Mouse (Mus musculus): Measurements from ENCODE around the gene Cactin. TPM values are rescaled to one million over a fixed set of nuclear protein-coding genes. Genes with fewer than 3 reads are reported as not detected.
A peak's percentile ranks its signal among the peaks of the same experiment; 100 is the strongest.

Gene Cactin
- polyA plus RNA-seq, 1 experiment from 2014 or later: 29.6 TPM

DNA sequence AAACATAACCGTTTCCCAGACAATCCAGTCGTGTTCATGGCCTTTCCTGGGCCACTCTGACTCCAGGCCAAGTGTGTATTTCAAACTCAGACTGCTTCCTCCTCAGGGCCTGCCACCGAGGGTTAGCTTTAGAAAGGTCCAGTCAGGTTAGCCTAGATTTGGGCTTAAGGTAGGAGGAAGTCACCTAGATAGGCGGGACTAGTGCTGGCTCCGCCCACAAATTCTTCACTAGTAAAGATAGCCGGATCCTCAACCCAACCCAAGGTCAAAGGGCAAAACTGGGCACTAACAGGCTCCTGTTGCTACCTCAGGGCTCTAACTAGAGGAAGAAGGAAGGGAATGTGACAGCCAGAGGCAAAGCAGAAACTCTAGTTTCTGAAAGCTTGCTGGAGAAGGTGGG lies 34.3 kb upstream of the Cactin start:
- no peak overlapping the region for H3K4me2 ChIP-seq (replicated peaks; ENCODE audit: low read depth, low read length)
- H3K36me3 ChIP-seq (ENCODE audit: control insufficient read depth, insufficient read depth, low read length): no peaks in the 10 kb centered on the region
- peaks cover 39% of the 10 kb centered on the region for H3K27me3 ChIP-seq (ENCODE audit: control insufficient read depth, insufficient read depth, low read length)
- H3K27ac ChIP-seq (ENCODE audit: low read depth, low read length): no peak overlapping the region
- ATAC-seq (ENCODE audit: low FRiP score, low TSS enrichment): no peak
- no peak overlapping the region for H3K9ac ChIP-seq (ENCODE audit: low read depth, low read length)
- no peaks in the 10 kb centered on the region for H3K9me3 ChIP-seq (ENCODE audit: control insufficient read depth, low read length)
- 38% methylated on average over 6 of the region's 6 CpGs for WGBS
- H3K4me1 ChIP-seq (ENCODE audit: control insufficient read depth, insufficient read depth, low read length): peaks cover 16% of the 10 kb centered on the region; the same call in 1 of the 2 replicates
- no peak overlapping the region; the same call in 1 of the 2 replicates for H3K4me3 ChIP-seq (ENCODE audit: low read length)

DNA sequence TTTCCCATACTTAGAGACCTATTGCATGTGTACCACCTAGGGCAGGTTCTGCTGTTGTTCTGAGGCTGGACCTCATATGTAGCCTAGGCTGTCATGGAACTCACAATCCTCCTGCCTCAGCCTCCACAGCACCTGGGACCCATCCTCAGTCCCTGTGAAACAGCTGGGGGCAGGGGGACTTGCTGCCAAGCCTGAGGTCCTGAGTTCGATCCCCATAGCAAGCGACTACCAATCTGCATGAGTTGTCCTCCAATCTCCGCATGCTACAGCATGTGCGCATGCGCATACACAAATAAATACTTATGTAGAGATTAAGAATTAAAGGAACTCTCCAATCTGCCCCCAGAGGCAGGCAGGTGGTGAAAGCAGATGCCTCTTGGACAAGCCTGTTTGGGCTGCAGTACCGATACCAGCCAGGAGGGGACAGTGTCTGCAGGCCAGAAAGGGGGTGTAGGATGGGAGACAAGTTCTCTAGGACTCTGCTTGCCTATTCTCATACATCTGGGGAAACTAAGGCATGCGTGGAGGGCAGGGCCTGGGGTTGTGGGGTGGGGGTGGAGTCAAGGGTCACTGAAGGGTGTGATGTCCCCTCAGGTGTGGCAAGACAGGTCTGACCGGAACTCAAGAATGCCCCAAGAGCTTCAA lies 33.3 kb upstream of the Cactin start:
- peak overlapping the region; percentile 17; the same call in 1 of the 2 replicates for H3K4me2 ChIP-seq (replicated peaks; ENCODE audit: low read depth, low read length)
- no peak for ATAC-seq (ENCODE audit: low FRiP score, low TSS enrichment)
- H3K27ac ChIP-seq (ENCODE audit: low read depth, low read length): no peak overlapping the region
- H3K4me3 ChIP-seq (ENCODE audit: low read length): no peak overlapping the region
- H3K27me3 ChIP-seq (ENCODE audit: control insufficient read depth, insufficient read depth, low read length): peaks cover 39% of the 10 kb centered on the region
- no peak overlapping the region for H3K9ac ChIP-seq (ENCODE audit: low read depth, low read length)
- no peaks in the 10 kb centered on the region for H3K9me3 ChIP-seq (ENCODE audit: control insufficient read depth, low read length)
- peaks cover 16% of the 10 kb centered on the region; the same call in 1 of the 2 replicates for H3K4me1 ChIP-seq (ENCODE audit: control insufficient read depth, insufficient read depth, low read length)
- H3K36me3 ChIP-seq (ENCODE audit: control insufficient read depth, insufficient read depth, low read length): no peaks in the 10 kb centered on the region
- WGBS: 63% methylated on average over 8 of the region's 8 CpGs

DNA sequence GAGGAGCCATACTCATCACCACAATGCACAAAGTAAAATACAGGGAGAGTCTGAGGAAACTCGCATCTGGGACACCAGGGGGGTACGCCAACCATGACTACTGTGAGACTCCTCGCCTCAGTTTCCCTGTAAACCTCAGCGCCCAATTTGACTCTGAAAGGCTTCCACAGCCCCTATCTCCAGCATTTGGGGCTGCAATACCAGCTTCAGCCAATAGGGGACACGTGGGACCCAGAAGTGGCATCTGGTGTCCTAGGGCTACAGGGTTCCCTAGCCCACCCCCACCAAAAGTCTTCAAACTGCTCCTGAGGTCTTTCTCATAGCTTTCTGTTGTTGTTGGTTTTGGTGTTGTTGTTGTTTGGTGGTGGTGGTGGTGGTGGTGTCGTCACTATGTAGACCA lies 32.3 kb upstream of the Cactin start:
- H3K36me3 ChIP-seq (ENCODE audit: control insufficient read depth, insufficient read depth, low read length): no peaks in the 10 kb centered on the region
- H3K4me3 ChIP-seq (ENCODE audit: low read length): no peak overlapping the region
- peaks cover 19% of the 10 kb centered on the region for H3K4me1 ChIP-seq (ENCODE audit: control insufficient read depth, insufficient read depth, low read length)
- H3K9me3 ChIP-seq (ENCODE audit: control insufficient read depth, low read length): no peaks in the 10 kb centered on the region
- 44% methylated on average over 6 of the region's 6 CpGs for WGBS
- no peak overlapping the region for H3K4me2 ChIP-seq (replicated peaks; ENCODE audit: low read depth, low read length)
- no peak overlapping the region for H3K9ac ChIP-seq (ENCODE audit: low read depth, low read length)
- ATAC-seq (ENCODE audit: low FRiP score, low TSS enrichment): no peak
- H3K27me3 ChIP-seq (ENCODE audit: control insufficient read depth, insufficient read depth, low read length): peaks cover 35% of the 10 kb centered on the region
- no peak overlapping the region for H3K27ac ChIP-seq (ENCODE audit: low read depth, low read length)

DNA sequence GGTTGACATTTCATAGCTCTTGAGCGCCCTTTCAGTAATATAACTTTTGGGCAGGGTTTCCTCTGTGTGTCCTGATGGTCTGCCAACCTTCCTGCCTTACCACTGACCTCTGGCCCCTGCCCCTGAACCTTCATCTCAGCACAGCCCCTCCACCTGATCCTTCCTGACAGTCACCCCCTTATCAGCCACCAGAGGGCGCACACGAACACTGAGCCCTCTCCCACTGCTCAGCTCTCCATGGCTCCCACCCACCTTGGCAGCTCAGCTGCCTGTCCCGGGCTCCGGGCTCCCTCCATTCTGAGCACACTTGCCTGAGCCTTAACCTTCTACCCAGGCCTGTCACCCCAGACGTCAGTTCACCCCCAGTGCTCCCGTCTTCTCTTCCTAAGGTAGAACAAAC lies 31.6 kb upstream of the Cactin start:
- no peak for ATAC-seq (ENCODE audit: low FRiP score, low TSS enrichment)
- H3K27ac ChIP-seq (ENCODE audit: low read depth, low read length): no peak overlapping the region
- peaks cover 28% of the 10 kb centered on the region for H3K27me3 ChIP-seq (ENCODE audit: control insufficient read depth, insufficient read depth, low read length)

DNA sequence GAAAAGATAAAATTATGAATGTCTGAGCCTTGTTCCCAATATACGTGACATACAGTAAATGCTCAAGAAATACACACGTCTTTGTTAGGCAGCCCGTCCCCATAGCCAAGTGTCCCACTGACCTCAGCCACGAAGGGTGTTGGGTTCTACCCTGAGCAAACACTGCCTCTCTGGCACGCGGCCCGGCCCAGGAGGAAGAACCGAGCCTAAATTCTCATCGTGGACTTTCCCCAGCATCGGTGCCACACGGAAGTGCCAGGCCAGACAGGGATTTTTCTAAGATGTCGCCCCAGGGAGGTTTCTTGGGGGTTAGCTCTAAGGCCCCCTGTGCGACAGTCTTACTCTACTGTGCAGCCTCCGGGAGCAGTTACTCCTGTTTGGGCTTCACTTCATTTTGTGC lies 31.1 kb upstream of the Cactin start:
- no peak overlapping the region for H3K4me3 ChIP-seq (ENCODE audit: low read length)
- H3K27ac ChIP-seq (ENCODE audit: low read depth, low read length): no peak overlapping the region
- no peak overlapping the region for H3K4me2 ChIP-seq (replicated peaks; ENCODE audit: low read depth, low read length)
- no peak for ATAC-seq (ENCODE audit: low FRiP score, low TSS enrichment)
- H3K27me3 ChIP-seq (ENCODE audit: control insufficient read depth, insufficient read depth, low read length): peaks cover 23% of the 10 kb centered on the region
- WGBS: 64% methylated on average over 14 of the region's 14 CpGs
- peaks cover 28% of the 10 kb centered on the region for H3K4me1 ChIP-seq (ENCODE audit: control insufficient read depth, insufficient read depth, low read length)
- H3K36me3 ChIP-seq (ENCODE audit: control insufficient read depth, insufficient read depth, low read length): no peaks in the 10 kb centered on the region
- no peak overlapping the region for H3K9ac ChIP-seq (ENCODE audit: low read depth, low read length)
- no peaks in the 10 kb centered on the region for H3K9me3 ChIP-seq (ENCODE audit: control insufficient read depth, low read length)

More for the DNA sequence above, 31.6 kb upstream of the Cactin start:
- Histone ChIP-seq H3K4me1 (ENCODE audit: control insufficient read depth, insufficient read depth, low read length) (peaks cover 24% of the 10 kb centered on the region), H3K9ac (ENCODE audit: low read depth, low read length) (no peak overlapping the region), H3K4me3 (ENCODE audit: low read length) (no peak overlapping the region), H3K4me2 (replicated peaks; ENCODE audit: low read depth, low read length) (no peak overlapping the region), H3K36me3 (ENCODE audit: control insufficient read depth, insufficient read depth, low read length) (no peaks in the 10 kb centered on the region), H3K9me3 (ENCODE audit: control insufficient read depth, low read length) (no peaks in the 10 kb centered on the region)
- WGBS: 3% methylated on average over 7 of the region's 7 CpGs

DNA sequence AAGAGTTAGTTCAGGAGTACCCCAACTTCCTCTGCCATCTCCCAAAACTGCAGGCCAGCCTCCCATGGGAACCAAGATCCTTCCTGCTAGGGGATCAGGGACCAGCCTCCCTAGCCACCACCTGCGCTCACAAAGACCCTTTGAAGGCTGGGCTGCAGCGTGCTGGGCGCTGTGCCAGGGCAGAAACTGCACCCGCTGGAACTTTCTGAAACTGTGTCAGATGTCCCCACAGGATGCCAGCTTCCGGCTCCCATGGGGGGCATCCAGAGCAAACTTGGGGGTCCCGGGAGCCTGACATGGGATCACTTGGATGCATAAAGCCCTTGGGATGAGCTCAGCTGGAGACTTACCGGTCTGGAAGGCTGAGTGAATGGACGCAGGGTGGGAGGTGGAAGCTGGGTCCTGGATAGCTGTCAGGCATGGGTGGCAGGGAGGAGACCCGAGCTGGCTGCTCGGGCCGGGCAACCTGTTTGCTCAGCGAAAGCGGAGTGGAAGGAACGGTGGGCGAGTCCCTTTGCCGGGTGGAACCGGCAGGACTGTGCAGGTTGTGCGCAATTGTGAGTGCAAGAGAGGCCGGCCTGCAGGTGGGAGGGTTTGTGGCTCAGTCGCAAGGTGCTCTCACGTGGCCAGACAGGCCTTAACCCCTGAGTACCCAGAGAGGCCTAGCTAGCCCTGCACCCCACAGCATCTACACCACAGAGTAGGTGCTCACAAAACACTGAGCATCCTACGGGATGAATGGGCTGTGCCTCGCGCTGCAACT lies 30.0 kb upstream of the Cactin start:
- WGBS: 17% methylated on average over 24 of the region's 24 CpGs

DNA sequence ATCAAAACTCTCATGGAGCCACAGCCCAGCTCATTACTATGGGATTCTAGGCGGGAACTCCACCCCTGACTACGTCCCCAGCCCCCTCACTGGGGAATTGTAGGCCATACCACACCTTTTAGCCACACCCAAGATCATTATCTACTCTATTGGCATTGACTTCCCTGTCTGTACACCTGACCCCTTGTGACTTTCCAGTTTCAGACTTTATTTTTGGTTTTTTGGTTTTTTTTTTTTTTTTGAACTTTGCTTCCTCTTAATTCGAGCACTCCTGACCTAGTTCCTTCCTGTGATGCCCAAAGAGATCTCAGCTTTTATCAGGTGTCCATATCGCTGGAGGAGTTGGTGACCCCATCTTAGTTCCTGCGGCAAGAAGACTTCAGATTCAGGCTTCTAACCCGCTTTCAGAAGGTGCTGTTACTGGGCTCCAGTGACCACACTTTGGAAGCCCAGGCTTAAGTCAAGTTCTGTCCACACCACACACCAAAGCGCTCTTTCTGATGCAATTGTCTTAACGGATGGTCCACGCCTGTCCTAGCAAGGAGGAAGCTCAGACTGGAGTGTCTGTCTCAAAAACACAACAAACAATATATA lies 29.3 kb upstream of the Cactin start, which contains the start of gene Tjp3:
Gene Tjp3, minus strand, starts transcription at position 71 of the 594 bp plus-strand sequence.
- Histone ChIP-seq H3K9me3 (ENCODE audit: control insufficient read depth, low read length) (no peaks in the 10 kb centered on the region), H3K36me3 (ENCODE audit: control insufficient read depth, insufficient read depth, low read length) (no peaks in the 10 kb centered on the region), H3K4me3 (ENCODE audit: low read length) (peak within 1 kb of the TSS; percentile 29), H3K27ac (ENCODE audit: low read depth, low read length) (peak within 1 kb of the TSS; percentile 30; the same call in 1 of the 2 replicates), H3K27me3 (ENCODE audit: control insufficient read depth, insufficient read depth, low read length) (peaks cover 16% of the 10 kb centered on the region), H3K4me2 (replicated peaks; ENCODE audit: low read depth, low read length) (peak within 1 kb of the TSS; percentile 36), H3K4me1 (ENCODE audit: control insufficient read depth, insufficient read depth, low read length) (peaks cover 24% of the 10 kb centered on the region), H3K9ac (ENCODE audit: low read depth, low read length) (peak within 1 kb of the TSS; percentile 28; the same call in 1 of the 2 replicates)
- WGBS: 63% methylated on average over 9 of the region's 9 CpGs
- ATAC-seq (ENCODE audit: low FRiP score, low TSS enrichment): no peak

More for the DNA sequence above, 30.0 kb upstream of the Cactin start:
- no peak for ATAC-seq (ENCODE audit: low FRiP score, low TSS enrichment)
- H3K27me3 ChIP-seq (ENCODE audit: control insufficient read depth, insufficient read depth, low read length): peaks cover 16% of the 10 kb centered on the region
- H3K9me3 ChIP-seq (ENCODE audit: control insufficient read depth, low read length): no peaks in the 10 kb centered on the region
- H3K36me3 ChIP-seq (ENCODE audit: control insufficient read depth, insufficient read depth, low read length): no peaks in the 10 kb centered on the region
- H3K4me2 ChIP-seq (replicated peaks; ENCODE audit: low read depth, low read length): peak overlapping the region; percentile 36
- H3K27ac ChIP-seq (ENCODE audit: low read depth, low read length): peak overlapping the region; percentile 30; the same call in 1 of the 2 replicates
- peaks cover 24% of the 10 kb centered on the region for H3K4me1 ChIP-seq (ENCODE audit: control insufficient read depth, insufficient read depth, low read length)
- peak overlapping the region; percentile 28; the same call in 1 of the 2 replicates for H3K9ac ChIP-seq (ENCODE audit: low read depth, low read length)
- peak overlapping the region; percentile 29 for H3K4me3 ChIP-seq (ENCODE audit: low read length)

DNA sequence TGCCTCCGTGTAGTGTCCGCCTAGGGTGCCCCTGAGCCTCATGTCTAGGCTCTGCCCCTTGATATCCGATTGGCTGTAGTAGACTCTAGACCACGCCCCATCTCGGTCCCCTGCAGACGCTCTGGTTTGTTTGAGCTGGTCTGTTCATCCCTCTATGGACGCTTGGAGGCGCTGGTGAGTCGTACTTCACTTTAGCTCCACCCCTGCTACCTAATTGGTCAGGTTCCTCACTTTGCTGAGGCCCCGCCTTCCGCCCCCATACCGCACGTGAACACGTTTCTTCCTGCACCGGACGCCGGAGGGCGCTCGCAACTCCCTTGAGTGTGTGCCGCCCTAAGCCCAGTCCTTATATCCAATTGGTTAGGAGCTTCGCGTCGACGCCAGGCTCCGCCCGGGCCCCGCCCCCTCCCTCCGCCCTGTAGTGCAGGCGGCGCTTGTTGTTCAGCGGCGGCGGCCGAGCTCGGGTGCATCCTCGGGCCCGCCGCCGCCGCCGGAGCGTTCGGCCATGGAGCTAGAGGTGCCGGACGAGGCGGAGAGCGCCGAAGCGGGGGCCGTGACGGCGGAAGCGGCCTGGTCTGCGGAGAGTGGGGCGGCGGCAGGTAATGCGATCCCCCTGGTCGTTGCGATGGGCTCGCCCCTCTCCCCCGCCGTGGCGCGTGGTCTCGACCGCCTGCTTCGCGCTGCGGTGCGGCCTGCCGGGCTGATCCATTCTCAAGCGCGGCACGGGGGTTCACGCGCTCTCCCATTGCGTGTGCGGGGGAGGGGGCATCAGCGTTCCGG lies 28.2 kb upstream of the Cactin start, which contains the start of gene Pip5k1c:
Gene Pip5k1c, plus strand, starts transcription at position 410 of the 780 bp plus-strand sequence.
- under 1% methylated on average over 66 of the region's 80 CpGs for WGBS
- Histone ChIP-seq H3K9me3 (ENCODE audit: control insufficient read depth, low read length) (no peaks in the 10 kb centered on the region), H3K36me3 (ENCODE audit: control insufficient read depth, insufficient read depth, low read length) (no peaks in the 10 kb centered on the region), H3K27me3 (ENCODE audit: control insufficient read depth, insufficient read depth, low read length) (peaks cover 16% of the 10 kb centered on the region), H3K9ac (ENCODE audit: low read depth, low read length) (peak within 1 kb of the TSS; percentile 50), H3K4me1 (ENCODE audit: control insufficient read depth, insufficient read depth, low read length) (peaks cover 29% of the 10 kb centered on the region), H3K27ac (ENCODE audit: low read depth, low read length) (peak within 1 kb of the TSS; percentile 40), H3K4me3 (ENCODE audit: low read length) (peak within 1 kb of the TSS; percentile 77), H3K4me2 (replicated peaks; ENCODE audit: low read depth, low read length) (peak within 1 kb of the TSS; percentile 99)
- ATAC-seq (ENCODE audit: low FRiP score, low TSS enrichment): peak; percentile 95

All from kidney, embryonic 14.5 days (tissue).